Mouse (Mus musculus): Measurements from ENCODE around the gene Spata21.
"Not testable (repeated sequence)": the region's sequence is repeated elsewhere in the genome, so short reads cannot be mapped to it uniquely, and the experiment has no call there.

Gene Spata21

GRCm38 (mm10) chr4:141130704-141131342, 42.7 kb downstream of the Spata21 start:
- DNase-seq (ENCODE audit: low spot score in 2 of 2), result no peak

DNA sequence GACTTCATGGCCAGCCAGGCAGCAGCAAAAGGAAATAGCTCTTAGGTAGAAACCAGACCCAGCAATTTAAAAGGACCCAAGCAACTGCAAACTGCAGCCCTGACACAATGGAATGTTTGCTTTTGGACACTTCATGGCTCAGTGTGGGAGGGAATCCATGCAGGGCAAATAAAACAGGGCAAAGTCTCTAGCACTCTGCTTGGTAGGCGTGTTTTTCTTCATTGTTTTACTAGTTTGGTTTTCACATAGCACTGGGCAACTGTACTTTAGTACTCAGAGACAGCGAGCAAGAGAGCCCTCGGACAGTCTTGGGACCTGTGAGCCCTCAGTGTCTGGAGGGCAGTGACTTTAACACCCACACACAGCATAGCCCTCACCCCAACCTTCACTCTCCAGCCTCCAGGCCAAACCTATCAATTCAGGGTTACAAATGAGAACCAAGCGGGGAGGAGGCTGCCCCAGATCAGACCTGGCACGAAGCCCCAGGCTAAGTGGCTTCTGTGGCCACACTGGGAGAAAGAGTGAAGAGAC, 43.5 kb downstream of the Spata21 start:
- no peak for DNase-seq (ENCODE audit: low spot score in 2 of 2)

DNA sequence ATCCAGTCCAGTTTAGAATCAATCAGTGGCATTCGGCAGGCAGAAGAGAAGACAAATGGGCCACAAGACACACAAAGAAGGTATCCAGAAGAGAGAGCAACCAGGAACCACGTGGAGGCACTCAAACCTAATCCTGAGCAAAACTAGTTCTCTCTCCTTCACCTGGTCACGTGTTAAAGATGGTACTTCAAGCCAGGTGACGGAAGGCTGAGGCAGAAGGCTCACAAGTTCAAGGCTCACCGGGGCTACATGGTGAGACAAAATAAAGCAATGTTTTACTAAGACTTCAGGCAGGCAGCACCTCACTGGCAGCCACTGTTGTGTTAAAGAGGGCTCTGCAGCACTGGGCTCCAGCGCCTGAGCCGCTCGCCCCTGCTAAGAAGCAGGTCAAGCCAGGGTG, 44.1 kb downstream of the Spata21 start:
- DNase-seq (ENCODE audit: low spot score in 2 of 2), result no peak

DNA sequence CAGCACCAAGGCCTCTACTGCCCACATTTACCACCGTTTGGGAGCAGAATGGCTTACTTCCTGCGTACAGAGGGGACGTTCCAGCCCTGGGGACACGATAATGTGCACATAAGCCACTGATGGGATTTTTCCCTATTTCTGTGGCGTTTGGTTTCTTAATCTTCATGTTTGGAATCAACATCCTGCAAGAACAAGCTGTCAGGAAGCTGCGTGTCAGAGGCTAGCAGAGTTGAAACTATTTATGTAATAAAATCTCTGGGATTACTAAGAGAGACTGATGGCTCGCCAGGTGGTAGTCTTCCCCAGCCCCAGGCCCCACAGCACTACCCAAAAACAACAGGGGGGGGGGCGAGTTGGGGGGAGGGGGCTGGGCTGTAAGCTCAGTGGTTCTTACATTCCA, 45.1 kb downstream of the Spata21 start:
- no peak for DNase-seq (ENCODE audit: low spot score in 2 of 2)

DNA sequence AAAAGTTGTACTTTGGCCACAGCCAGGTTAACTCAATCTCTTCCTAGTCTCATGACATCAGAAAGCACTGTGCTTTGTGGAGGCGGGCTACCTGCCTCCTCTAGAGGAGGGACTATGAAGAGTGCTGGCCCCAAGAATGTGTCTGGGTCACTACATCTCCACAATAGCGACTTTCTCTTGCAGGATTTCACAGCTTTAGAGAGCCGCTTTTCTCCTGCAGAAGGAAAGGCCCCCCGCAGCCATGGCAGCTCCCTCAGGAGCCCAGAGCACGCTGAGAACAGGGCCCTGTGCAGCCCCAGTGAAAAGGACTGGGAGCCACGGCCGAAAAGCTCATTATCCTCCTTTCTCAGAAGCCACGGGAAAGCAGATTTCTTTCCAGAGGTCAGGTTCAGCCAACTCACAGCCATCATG, 45.9 kb downstream of the Spata21 start:
- DNase-seq (ENCODE audit: low spot score in 2 of 2), result no peak

GRCm38 (mm10) chr4:141134751-141135530, 46.8 kb downstream of the Spata21 start:
- peak in 1 of 2 experiments; percentile 47 for DNase-seq (ENCODE audit: low spot score in 2 of 2)

- DNase-seq (ENCODE audit: low spot score in 2 of 2), result no peak
Measured at GRCm38 (mm10) chr4:141136126-141136525, 48.0 kb downstream of the Spata21 start.

- DNase-seq (ENCODE audit: low spot score in 2 of 2), result not testable (repeated sequence)
Measured at GRCm38 (mm10) chr4:141137740-141138139, 49.6 kb downstream of the Spata21 start.

GRCm38 (mm10) chr4:141138425-141139115, 50.4 kb downstream of the Spata21 start:
- no peak for DNase-seq (ENCODE audit: low spot score in 2 of 2)

DNA sequence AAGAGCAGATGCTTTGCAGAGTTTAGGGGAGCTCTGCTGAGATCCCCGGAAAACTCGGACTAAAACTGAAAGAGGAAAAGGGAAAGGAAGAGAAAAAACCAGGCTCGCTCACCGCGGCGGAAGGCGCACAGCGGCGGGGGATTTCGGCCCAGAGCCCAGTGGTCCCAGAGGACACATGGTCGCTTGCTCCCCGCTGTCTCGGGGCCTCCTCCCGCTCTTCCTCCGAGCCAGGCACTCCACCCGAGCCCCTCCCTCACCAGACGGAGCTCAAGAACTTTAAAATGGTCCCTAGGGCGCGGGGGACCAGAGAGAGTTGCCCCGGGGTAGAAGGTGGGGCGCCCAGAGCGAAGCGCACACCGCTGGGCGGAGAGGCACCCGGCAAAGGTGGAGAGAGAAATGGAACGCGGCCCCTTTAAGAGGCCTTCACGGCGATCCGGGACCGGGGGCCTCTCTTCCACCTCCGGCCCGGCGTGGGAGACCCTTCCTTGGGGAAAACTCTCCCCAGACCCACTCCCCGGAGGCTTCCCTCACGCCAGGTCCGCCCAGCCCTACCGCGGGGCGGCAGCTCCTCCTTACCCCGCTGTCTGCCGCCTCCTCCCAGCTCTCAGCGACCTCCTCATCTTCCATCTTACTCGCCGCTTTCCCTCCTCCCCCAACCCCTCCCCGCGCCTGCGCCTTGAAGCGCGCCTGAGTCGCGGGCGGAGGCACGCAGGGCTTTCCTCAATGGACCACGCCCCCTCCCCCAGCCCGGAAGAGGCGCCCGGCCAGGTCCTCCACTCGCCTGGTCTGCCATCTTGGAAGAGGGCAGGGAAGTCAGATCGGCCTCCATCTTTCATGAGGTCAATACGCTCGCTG, 51.2 kb downstream of the Spata21 start, which contains the start of gene Szrd1:
Gene Szrd1 (minus strand): TSS at position 660 of the 855 bp plus-strand sequence.
- DNase-seq (ENCODE audit: low spot score in 2 of 2), result peak; percentile 96 to 99

DNA sequence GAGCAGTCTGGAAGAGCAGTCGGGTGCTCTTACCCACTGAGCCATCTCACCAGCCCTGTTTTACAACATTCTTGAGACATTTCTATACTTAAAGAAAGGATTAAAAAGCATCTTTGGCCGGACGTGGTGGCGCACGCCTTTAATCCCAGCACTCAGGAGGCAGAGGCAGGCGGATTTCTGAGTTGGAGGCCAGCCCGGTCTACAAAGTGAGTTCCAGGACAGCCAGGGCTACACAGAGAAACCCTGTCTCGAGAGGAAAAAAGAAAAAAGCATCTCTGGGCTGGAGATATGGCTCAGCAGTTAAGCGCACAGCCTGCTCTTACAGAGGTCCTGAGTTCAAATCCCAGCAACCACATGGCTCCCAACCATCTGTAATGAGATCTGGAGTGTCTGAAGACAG, 52.2 kb downstream of the Spata21 start:
- not testable (repeated sequence) for DNase-seq (ENCODE audit: low spot score in 2 of 2)

DNA sequence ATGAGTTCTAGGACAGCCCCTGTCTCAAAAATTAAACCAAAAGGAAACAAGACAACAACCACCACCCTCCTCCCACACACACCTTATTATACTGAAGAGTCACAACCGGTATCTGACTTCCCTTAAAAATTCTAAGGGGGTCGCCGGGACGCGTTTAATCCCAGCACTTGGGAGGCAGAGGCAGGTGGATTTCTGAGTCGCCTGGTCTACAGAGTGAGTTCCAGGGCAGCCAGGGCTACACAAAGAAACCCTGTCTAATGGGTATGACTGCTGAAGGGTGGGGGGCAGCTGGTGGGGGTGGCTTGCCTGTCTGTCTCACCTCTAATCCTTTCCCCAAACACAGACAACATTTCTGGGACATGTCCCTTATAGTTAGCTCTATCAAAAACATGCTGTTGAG, 52.8 kb downstream of the Spata21 start:
- DNase-seq (ENCODE audit: low spot score in 2 of 2), result no peak

- DNase-seq (ENCODE audit: low spot score in 2 of 2), result peak; percentile 72 to 86
Measured at GRCm38 (mm10) chr4:141142285-141142811, 54.2 kb downstream of the Spata21 start.

DNA sequence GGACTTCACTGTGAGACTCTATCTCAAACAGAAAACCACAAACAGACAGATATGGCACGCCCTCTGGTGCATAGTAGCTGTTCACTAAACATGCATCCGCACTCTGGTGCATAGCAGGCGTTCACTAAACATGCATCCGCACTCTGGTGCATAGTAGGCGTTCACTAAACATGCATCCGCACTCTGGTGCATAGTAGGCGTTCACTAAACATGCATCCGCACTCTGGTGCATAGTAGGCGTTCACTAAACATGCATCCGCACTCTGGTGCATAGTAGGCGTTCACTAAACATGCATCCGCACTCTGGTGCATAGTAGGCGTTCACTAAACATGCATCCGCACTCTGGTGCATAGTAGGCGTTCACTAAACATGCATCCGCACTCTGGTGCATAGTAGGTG, 57.0 kb downstream of the Spata21 start:
- not testable (repeated sequence) for DNase-seq (ENCODE audit: low spot score in 2 of 2)

- DNase-seq (ENCODE audit: low spot score in 2 of 2), result no peak
Measured at GRCm38 (mm10) chr4:141146491-141147033, 58.4 kb downstream of the Spata21 start.

DNA sequence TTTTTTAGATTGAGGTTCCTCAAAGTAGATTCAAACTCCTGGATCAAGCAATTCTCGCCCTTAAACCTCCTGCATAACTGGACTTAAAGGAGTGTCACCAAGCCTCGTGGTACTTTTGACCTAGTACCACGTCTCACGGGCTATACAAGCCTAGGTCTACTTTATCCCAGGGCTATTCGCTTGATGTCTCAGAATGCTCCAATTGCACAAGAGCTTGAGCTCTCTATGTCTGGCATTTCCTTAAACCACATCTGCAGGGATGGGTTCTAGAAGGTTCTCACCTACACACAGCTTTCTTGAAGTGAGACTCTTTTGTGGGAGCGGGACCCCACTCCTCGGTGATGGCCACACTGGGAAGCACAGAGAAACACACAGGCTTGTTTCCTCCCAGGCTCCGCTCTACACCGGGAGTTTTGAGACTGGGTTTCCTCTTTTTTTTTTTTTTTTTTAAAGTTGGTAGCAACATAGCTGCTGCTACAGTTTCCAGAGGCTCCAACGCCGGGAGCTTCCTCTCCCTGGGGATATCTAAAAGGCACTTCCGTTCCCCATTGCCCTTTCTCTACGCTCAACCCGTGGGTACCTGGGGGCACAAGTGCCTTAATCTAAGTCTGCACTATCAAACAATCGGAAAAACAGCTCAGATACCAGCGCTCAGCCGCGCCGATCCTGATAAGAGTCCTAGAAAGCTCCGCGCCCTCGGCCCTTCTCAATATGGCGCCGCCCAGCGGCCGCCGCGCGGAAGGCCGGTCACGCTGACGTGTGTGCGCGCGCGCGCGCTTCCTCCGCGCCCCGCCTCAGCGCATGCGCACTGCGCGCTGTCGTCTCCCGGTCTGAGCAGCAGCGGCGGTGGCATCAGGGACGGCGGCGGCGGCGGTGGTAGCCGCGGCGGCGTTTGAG, 59.2 kb downstream of the Spata21 start, which contains the start of gene Fbxo42:
Gene Fbxo42 (plus strand): TSS at position 802 of the 897 bp plus-strand sequence.
- DNase-seq (ENCODE audit: low spot score in 2 of 2), result peak; percentile 96 to 97

GRCm38 (mm10) chr4:141148009-141148801, 60.1 kb downstream of the Spata21 start:
- DNase-seq (ENCODE audit: low spot score in 2 of 2), result peak; percentile 73 to 75

GRCm38 (mm10) chr4:141149116-141149515, 61.0 kb downstream of the Spata21 start:
- no peak for DNase-seq (ENCODE audit: low spot score in 2 of 2)

GRCm38 (mm10) chr4:141157485-141157884, 69.4 kb downstream of the Spata21 start:
- DNase-seq (ENCODE audit: low spot score in 2 of 2), result no peak

Measured in spleen, postnatal 10 days (tissue).